Mouse (Mus musculus): ENCODE data around the gene Phldb2. TPM values are rescaled to one million over a fixed set of nuclear protein-coding genes. Genes with fewer than 3 reads are reported as not detected.

The Phldb2 gene
- total and polyA plus RNA-seq, 3 experiments = 0.04 TPM; not detected in 2

GRCm38 (mm10) chr16:45968716-45969115, 15.3 kb upstream of the Phldb2 start:
- dilution Hi-C loops (cut with MboI; ENCODE audit: extremely low pct_ligation_motif_present, extremely low pct_unique_long_range_greater_than_20kb, low sequenced_read_pairs) = no loop called here
- in situ Hi-C loops (cut with MboI; ENCODE audit: low pct_ligation_motif_present, low pct_unique_long_range_greater_than_20kb, low sequenced_read_pairs) = loop anchor here (5.0 kb wide), 1 partner anchor 216 kb away; no protein-coding TSS in a partner anchor
- no peak for TF ChIP-seq NELFE (IDR thresholded peaks at IDR 0.05; ENCODE audit: low read depth, low read length)
- Histone ChIP-seq H3K9me3 (replicated peaks; ENCODE audit: low read length) (peaks cover 2% of the 10 kb centered on the region), H3K79me2 (replicated peaks; ENCODE audit: control insufficient read depth, extremely low read depth, insufficient read depth, poor library complexity, severe bottlenecking) (no peaks in the 10 kb centered on the region), H3K27me3 (replicated peaks) (no peaks in the 10 kb centered on the region), H3K4me1 (ENCODE audit: control insufficient read depth in 1 of 2, insufficient read depth in 2 of 2) (peaks cover 0 to 2% of the 10 kb centered on the region in 2 experiments; a peak in 3 of 4 replicates), H3K27ac (ENCODE audit: insufficient read depth, low read depth) (no peak overlapping the region), H3K9ac (ENCODE audit: insufficient read depth, low read depth) (no peak overlapping the region), H3K36me3 (replicated peaks in 1 of 2; ENCODE audit: control insufficient read depth in 1 of 2, insufficient read depth in 1 of 2, low read length in 1 of 2) (no peaks in the 10 kb centered on the region), H3K4me2 (ENCODE audit: insufficient read depth, low read depth, poor library complexity, severe bottlenecking) (no peak overlapping the region), H3K4me3 (replicated peaks in 1 of 3; ENCODE audit: low read depth in 2 of 3, low read length in 2 of 3, poor library complexity in 1 of 3) (no peak overlapping the region)
- DNase-seq (ENCODE audit: extremely low read depth) = no peak

DNA sequence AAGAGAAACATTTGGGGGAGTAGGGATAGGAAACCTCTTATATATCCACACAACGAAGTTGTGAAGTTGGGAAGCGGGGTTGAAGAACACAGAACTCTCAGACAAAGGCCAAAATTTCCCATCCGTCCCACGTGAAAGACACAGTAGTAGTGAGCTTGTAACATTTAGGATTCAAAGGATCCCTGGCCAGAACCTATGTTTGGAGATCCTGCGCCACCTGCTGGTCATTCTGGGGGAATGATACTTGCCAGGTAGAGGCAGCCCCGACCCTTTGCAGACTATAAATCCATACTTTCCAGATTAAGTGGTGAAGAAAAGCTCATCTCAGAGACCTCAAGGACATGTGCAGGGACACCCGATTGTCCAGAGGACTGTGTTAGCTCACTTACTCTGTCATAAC, 14.1 kb upstream of the Phldb2 start:
- dilution Hi-C loops (cut with MboI; ENCODE audit: extremely low pct_ligation_motif_present, extremely low pct_unique_long_range_greater_than_20kb, low sequenced_read_pairs) = no loop called here

GRCm38 (mm10) chr16:45966604-45967003, 13.2 kb upstream of the Phldb2 start:
- H3K4me2 ChIP-seq (ENCODE audit: insufficient read depth, low read depth, poor library complexity, severe bottlenecking) = no peak overlapping the region
- H3K36me3 ChIP-seq (replicated peaks in 1 of 2; ENCODE audit: control insufficient read depth in 1 of 2, insufficient read depth in 1 of 2, low read length in 1 of 2) = no peaks in the 10 kb centered on the region
- H3K27ac ChIP-seq (ENCODE audit: insufficient read depth, low read depth) = no peak overlapping the region
- dilution Hi-C loops (cut with MboI; ENCODE audit: extremely low pct_ligation_motif_present, extremely low pct_unique_long_range_greater_than_20kb, low sequenced_read_pairs) = no loop called here
- peaks cover 0 to 2% of the 10 kb centered on the region in 2 experiments; a peak in 3 of 4 replicates for H3K4me1 ChIP-seq (ENCODE audit: control insufficient read depth in 1 of 2, insufficient read depth in 2 of 2)
- no peak overlapping the region for H3K9ac ChIP-seq (ENCODE audit: insufficient read depth, low read depth)
- H3K27me3 ChIP-seq (replicated peaks) = no peaks in the 10 kb centered on the region
- no peak overlapping the region for H3K4me3 ChIP-seq (replicated peaks in 1 of 3; ENCODE audit: low read depth in 2 of 3, low read length in 2 of 3, poor library complexity in 1 of 3)
- H3K9me3 ChIP-seq (replicated peaks; ENCODE audit: low read length) = peaks cover 2% of the 10 kb centered on the region
- TF ChIP-seq NRF1 (IDR thresholded peaks at IDR 0.05; ENCODE audit: low read depth, low read length) = no peak
- TF ChIP-seq USF2 (conservative IDR thresholded peaks at IDR 0.05; ENCODE audit: low read depth, low read length) = no peak
- TF ChIP-seq GABPA (IDR thresholded peaks at IDR 0.05; ENCODE audit: insufficient replicate concordance, low read depth, low read length) = no peak
- no peak for TF ChIP-seq CHD1 (IDR thresholded peaks at IDR 0.05; ENCODE audit: low read depth, low read length)
- TF ChIP-seq ZMIZ1 (IDR thresholded peaks at IDR 0.05; ENCODE audit: low read depth, low read length) = no peak
- no peak for TF ChIP-seq KAT2A (IDR thresholded peaks at IDR 0.05; ENCODE audit: insufficient replicate concordance, low read length)
- TF ChIP-seq MEF2A (IDR thresholded peaks at IDR 0.05; ENCODE audit: borderline replicate concordance, low read depth, low read length) = no peak
- no peak for TF ChIP-seq BHLHE40 (IDR thresholded peaks at IDR 0.05; ENCODE audit: low read depth, low read length)
- no peak for TF ChIP-seq CTCF (conservative IDR thresholded peaks at IDR 0.05 in 1 of 2, IDR thresholded peaks at IDR 0.05 in 1 of 2; ENCODE audit: low read depth in 2 of 2, low read length in 2 of 2)
- no peak for TF ChIP-seq POLR2A (IDR thresholded peaks at IDR 0.05; ENCODE audit: low read depth, low read length)
- TF ChIP-seq JUND (conservative IDR thresholded peaks at IDR 0.05; ENCODE audit: low read depth, low read length) = no peak
- TF ChIP-seq TBP (conservative IDR thresholded peaks at IDR 0.05; ENCODE audit: low read depth, low read length) = no peak
- in situ Hi-C loops (cut with MboI; ENCODE audit: low pct_ligation_motif_present, low pct_unique_long_range_greater_than_20kb, low sequenced_read_pairs) = loop anchor here (5.0 kb wide), 1 partner anchor 214 kb away; no protein-coding TSS in a partner anchor
- no peak for DNase-seq (ENCODE audit: extremely low read depth)
- no peaks in the 10 kb centered on the region for H3K79me2 ChIP-seq (replicated peaks; ENCODE audit: control insufficient read depth, extremely low read depth, insufficient read depth, poor library complexity, severe bottlenecking)

More for the DNA sequence above, 14.1 kb upstream of the Phldb2 start:
- in situ Hi-C loops (cut with MboI; ENCODE audit: low pct_ligation_motif_present, low pct_unique_long_range_greater_than_20kb, low sequenced_read_pairs) = loop anchor here (5.0 kb wide), 1 partner anchor 215 kb away; no protein-coding TSS in a partner anchor
- Histone ChIP-seq H3K9me3 (replicated peaks; ENCODE audit: low read length) (peaks cover 2% of the 10 kb centered on the region), H3K27me3 (replicated peaks) (no peaks in the 10 kb centered on the region), H3K4me2 (ENCODE audit: insufficient read depth, low read depth, poor library complexity, severe bottlenecking) (peak overlapping the region; percentile 49; the same call in 1 of the 2 replicates), H3K4me1 (ENCODE audit: control insufficient read depth in 1 of 2, insufficient read depth in 2 of 2) (peaks cover 0 to 2% of the 10 kb centered on the region in 2 experiments; a peak in 3 of 4 replicates), H3K79me2 (replicated peaks; ENCODE audit: control insufficient read depth, extremely low read depth, insufficient read depth, poor library complexity, severe bottlenecking) (no peaks in the 10 kb centered on the region), H3K27ac (ENCODE audit: insufficient read depth, low read depth) (no peak overlapping the region), H3K36me3 (replicated peaks in 1 of 2; ENCODE audit: control insufficient read depth in 1 of 2, insufficient read depth in 1 of 2, low read length in 1 of 2) (no peaks in the 10 kb centered on the region), H3K9ac (ENCODE audit: insufficient read depth, low read depth) (no peak overlapping the region), H3K4me3 (replicated peaks in 1 of 3; ENCODE audit: low read depth in 2 of 3, low read length in 2 of 3, poor library complexity in 1 of 3) (no peak overlapping the region)
- peak; percentile 83 for DNase-seq (ENCODE audit: extremely low read depth)
- peak; percentile 82 to 97 for TF ChIP-seq CTCF (conservative IDR thresholded peaks at IDR 0.05 in 1 of 2, IDR thresholded peaks at IDR 0.05 in 1 of 2; ENCODE audit: low read depth in 2 of 2, low read length in 2 of 2)
- TF ChIP-seq JUN (IDR thresholded peaks at IDR 0.05; ENCODE audit: insufficient read depth, low read depth, low read length) = no peak
- peak; percentile 78 for TF ChIP-seq ZC3H11A (IDR thresholded peaks at IDR 0.05; ENCODE audit: low read depth, low read length)
- TF ChIP-seq SMC3 (IDR thresholded peaks at IDR 0.05; ENCODE audit: low read depth, low read length) = peak; percentile 99
- peak; percentile 95 for TF ChIP-seq RAD21 (IDR thresholded peaks at IDR 0.05; ENCODE audit: low read depth, low read length)
